Mouse (Mus musculus): ENCODE data around the gene Tpsb2.

- TF ChIP-seq GATA1 (IDR thresholded peaks at IDR 0.05; ENCODE audit: borderline replicate concordance, low read length), result no peak
- TF ChIP-seq FLI1 (IDR thresholded peaks at IDR 0.05; ENCODE audit: low read length), result no peak
Observed at GRCm38 (mm10) chr17:25411251-25411650, 45.1 kb downstream of the Tpsb2 start.

All from megakaryocyte, embryonic 14.5 days (primary cell).